Mouse (Mus musculus): ENCODE data around the gene Fgfr2. TPM values are rescaled to one million over a fixed set of nuclear protein-coding genes. Genes with fewer than 3 reads are reported as not detected.
A peak's percentile ranks its signal among the peaks of the same experiment; 100 is the strongest.
"Not testable (repeated sequence)": the region's sequence is repeated elsewhere in the genome, so short reads cannot be mapped to it uniquely, and the experiment has no call there.

Fgfr2 gene
- polyA plus RNA-seq, 1 experiment from 2014 or later = 169 TPM

DNA sequence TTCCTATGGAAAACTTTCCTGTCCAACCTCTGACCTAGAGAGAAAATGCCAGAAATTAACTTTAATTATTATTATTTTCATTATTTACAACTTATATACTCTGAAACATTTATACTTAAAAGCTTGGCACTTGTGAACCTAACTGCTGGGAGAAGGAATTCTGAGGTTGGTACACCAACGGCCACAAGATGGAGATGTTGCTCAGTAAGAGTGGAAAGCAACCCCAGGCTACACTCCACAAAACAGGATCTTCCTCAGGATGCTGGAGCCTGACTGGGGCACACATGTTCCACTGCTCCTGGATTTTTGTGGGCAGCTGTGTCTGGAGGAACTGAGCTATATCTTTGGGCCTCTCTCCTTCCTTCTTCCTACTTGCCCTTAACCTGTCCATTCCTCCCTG lies 1690.9 kb downstream of the Fgfr2 start:
- no peaks in the 10 kb centered on the region for H3K4me1 ChIP-seq (ENCODE audit: control insufficient read depth, insufficient read depth, low read length)
- H3K36me3 ChIP-seq (ENCODE audit: control insufficient read depth, insufficient read depth, low read length) = peaks cover 12% of the 10 kb centered on the region
- no peak overlapping the region for H3K4me3 ChIP-seq (ENCODE audit: low read depth, low read length)
- H3K4me2 ChIP-seq (replicated peaks; ENCODE audit: low read depth, low read length) = no peak overlapping the region
- H3K27ac ChIP-seq (ENCODE audit: low read length) = no peak overlapping the region
- ATAC-seq (ENCODE audit: insufficient number of reproducible peaks, insufficient read depth, low FRiP score, low read depth) = no peak
- H3K9me3 ChIP-seq (ENCODE audit: control insufficient read depth, low read depth, low read length) = no peaks in the 10 kb centered on the region
- no peak overlapping the region for H3K9ac ChIP-seq (replicated peaks; ENCODE audit: low read depth, low read length)
- WGBS = 20% methylated on average over 1 of the region's 1 CpGs
- H3K27me3 ChIP-seq (ENCODE audit: control insufficient read depth, insufficient read depth, low read length) = no peaks in the 10 kb centered on the region

DNA sequence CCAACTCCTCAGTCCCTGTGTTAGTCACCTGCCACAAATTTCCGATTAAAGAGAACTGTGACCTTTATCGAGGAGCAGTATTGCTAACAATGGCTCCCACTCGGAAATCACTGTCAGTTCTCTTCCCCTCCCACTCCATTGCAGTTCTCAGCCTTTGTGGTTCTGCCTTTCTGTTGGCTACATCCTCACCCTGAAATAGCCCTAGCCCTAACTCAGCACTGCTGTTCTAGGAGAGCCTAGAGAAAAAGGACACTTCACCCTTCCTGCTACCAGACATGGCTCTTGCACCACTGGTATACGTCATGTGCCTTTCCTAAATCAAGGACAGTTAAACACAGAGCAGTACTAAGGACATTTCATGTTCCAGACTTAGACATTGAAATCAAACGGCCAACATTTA lies 1695.8 kb downstream of the Fgfr2 start:
- WGBS = 87% methylated on average over 5 of the region's 5 CpGs
- Histone ChIP-seq H3K4me2 (replicated peaks; ENCODE audit: low read depth, low read length) (no peak overlapping the region), H3K27ac (ENCODE audit: low read length) (no peak overlapping the region), H3K9ac (replicated peaks; ENCODE audit: low read depth, low read length) (no peak overlapping the region), H3K36me3 (ENCODE audit: control insufficient read depth, insufficient read depth, low read length) (peaks cover 7% of the 10 kb centered on the region; the same call in 1 of the 2 replicates), H3K4me1 (ENCODE audit: control insufficient read depth, insufficient read depth, low read length) (no peaks in the 10 kb centered on the region), H3K4me3 (ENCODE audit: low read depth, low read length) (no peak overlapping the region), H3K9me3 (ENCODE audit: control insufficient read depth, low read depth, low read length) (no peaks in the 10 kb centered on the region), H3K27me3 (ENCODE audit: control insufficient read depth, insufficient read depth, low read length) (no peaks in the 10 kb centered on the region)
- no peak for ATAC-seq (ENCODE audit: insufficient number of reproducible peaks, insufficient read depth, low FRiP score, low read depth)

DNA sequence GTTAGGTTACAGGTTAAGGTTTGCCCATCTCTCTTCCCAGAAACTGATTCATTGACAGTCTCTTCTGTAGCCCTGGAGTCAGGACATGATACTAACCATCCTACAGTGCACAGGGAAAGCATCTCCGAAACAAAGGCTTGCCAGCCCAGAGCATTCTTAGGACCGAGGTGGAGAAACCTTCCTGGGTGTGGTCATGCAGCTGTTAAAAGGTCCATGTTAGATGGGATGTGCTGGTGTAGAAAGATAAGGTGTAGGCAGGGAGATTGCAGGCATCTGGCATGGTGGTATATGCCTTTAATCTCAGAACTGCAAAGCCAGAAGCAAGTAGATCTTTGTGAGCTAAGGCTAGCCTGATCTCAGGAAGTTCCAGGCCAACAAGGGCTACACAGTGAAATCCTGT lies 1698.2 kb downstream of the Fgfr2 start:
- ATAC-seq (ENCODE audit: insufficient number of reproducible peaks, insufficient read depth, low FRiP score, low read depth) = no peak; the same call in 1 of the 2 replicates

DNA sequence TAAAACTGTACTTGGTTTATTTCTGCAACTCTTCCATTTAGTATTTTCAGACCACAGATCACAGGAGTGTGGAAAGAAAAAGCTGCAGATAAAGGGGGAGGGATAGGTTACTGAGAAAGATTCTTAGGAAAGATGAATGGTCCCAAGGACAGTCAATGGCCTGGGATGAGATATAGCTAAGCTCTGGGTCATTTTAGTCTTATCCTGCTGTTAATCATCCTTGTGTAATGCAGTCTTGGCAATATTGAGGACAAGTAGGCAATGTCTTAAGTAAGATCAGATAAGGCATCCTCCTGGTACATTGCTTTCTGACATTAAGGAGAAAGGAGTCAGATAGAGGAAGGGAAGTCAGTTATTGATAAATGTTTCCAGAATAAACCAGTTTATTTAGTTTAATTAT lies 1705.5 kb downstream of the Fgfr2 start:
- Histone ChIP-seq H3K4me2 (replicated peaks; ENCODE audit: low read depth, low read length) (no peak overlapping the region), H3K9ac (replicated peaks; ENCODE audit: low read depth, low read length) (no peak overlapping the region), H3K4me3 (ENCODE audit: low read depth, low read length) (no peak overlapping the region), H3K4me1 (ENCODE audit: control insufficient read depth, insufficient read depth, low read length) (0 out of 2 replicates have a peak, but pooled peaks cover under 1% of the 10 kb centered on the region), H3K27me3 (ENCODE audit: control insufficient read depth, insufficient read depth, low read length) (no peaks in the 10 kb centered on the region), H3K36me3 (ENCODE audit: control insufficient read depth, insufficient read depth, low read length) (no peaks in the 10 kb centered on the region), H3K27ac (ENCODE audit: low read length) (no peak overlapping the region), H3K9me3 (ENCODE audit: control insufficient read depth, low read depth, low read length) (no peaks in the 10 kb centered on the region)
- no peak for ATAC-seq (ENCODE audit: insufficient number of reproducible peaks, insufficient read depth, low FRiP score, low read depth)

More for the DNA sequence above, 1698.2 kb downstream of the Fgfr2 start:
- no peaks in the 10 kb centered on the region for H3K4me1 ChIP-seq (ENCODE audit: control insufficient read depth, insufficient read depth, low read length)
- H3K4me3 ChIP-seq (ENCODE audit: low read depth, low read length) = no peak overlapping the region
- 66% methylated on average over 2 of the region's 2 CpGs for WGBS
- H3K36me3 ChIP-seq (ENCODE audit: control insufficient read depth, insufficient read depth, low read length) = no peaks in the 10 kb centered on the region; the same call in 1 of the 2 replicates
- no peaks in the 10 kb centered on the region for H3K27me3 ChIP-seq (ENCODE audit: control insufficient read depth, insufficient read depth, low read length)
- no peak overlapping the region for H3K9ac ChIP-seq (replicated peaks; ENCODE audit: low read depth, low read length)
- H3K27ac ChIP-seq (ENCODE audit: low read length) = no peak overlapping the region
- H3K9me3 ChIP-seq (ENCODE audit: control insufficient read depth, low read depth, low read length) = no peaks in the 10 kb centered on the region
- no peak overlapping the region for H3K4me2 ChIP-seq (replicated peaks; ENCODE audit: low read depth, low read length)

DNA sequence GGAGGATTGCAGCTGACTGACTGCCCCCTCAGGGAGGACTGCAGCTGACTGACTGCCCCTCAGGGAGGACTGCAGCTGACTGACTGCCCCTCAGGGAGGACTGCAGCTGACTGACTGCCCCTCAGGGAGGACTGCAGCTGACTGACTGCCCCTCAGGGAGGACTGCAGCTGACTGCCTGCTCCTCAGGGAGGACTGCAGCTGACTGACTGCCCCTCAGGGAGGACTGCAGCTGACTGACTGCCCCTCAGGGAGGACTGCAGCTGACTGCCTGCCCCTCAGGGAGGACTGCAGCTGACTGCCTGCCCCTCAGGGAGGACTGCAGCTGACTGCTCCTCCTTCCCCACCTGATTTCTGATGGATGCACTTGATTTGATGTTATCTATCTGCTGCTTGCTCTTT lies 1706.4 kb downstream of the Fgfr2 start:
- H3K4me3 ChIP-seq (ENCODE audit: low read depth, low read length); H3K4me1 ChIP-seq (ENCODE audit: control insufficient read depth, insufficient read depth, low read length); ATAC-seq (ENCODE audit: insufficient number of reproducible peaks, insufficient read depth, low FRiP score, low read depth); H3K36me3 ChIP-seq (ENCODE audit: control insufficient read depth, insufficient read depth, low read length); H3K9ac ChIP-seq (replicated peaks; ENCODE audit: low read depth, low read length); H3K27me3 ChIP-seq (ENCODE audit: control insufficient read depth, insufficient read depth, low read length); H3K4me2 ChIP-seq (replicated peaks; ENCODE audit: low read depth, low read length); H3K9me3 ChIP-seq (ENCODE audit: control insufficient read depth, low read depth, low read length); H3K27ac ChIP-seq (ENCODE audit: low read length): not testable (repeated sequence)

GRCm38 (mm10) chr7:131411941-131412270 lies 1711.2 kb downstream of the Fgfr2 start:
- Histone ChIP-seq H3K9me3 (ENCODE audit: control insufficient read depth, low read depth, low read length) (no peaks in the 10 kb centered on the region), H3K27me3 (ENCODE audit: control insufficient read depth, insufficient read depth, low read length) (no peaks in the 10 kb centered on the region), H3K4me1 (ENCODE audit: control insufficient read depth, insufficient read depth, low read length) (peaks cover 9% of the 10 kb centered on the region), H3K9ac (replicated peaks; ENCODE audit: low read depth, low read length) (no peak overlapping the region), H3K36me3 (ENCODE audit: control insufficient read depth, insufficient read depth, low read length) (no peaks in the 10 kb centered on the region), H3K27ac (ENCODE audit: low read length) (no peak overlapping the region), H3K4me2 (replicated peaks; ENCODE audit: low read depth, low read length) (peak overlapping the region; percentile 48), H3K4me3 (ENCODE audit: low read depth, low read length) (peak overlapping the region; percentile 95; the same call in 1 of the 2 replicates)
- WGBS = 42% methylated on average over 2 of the region's 2 CpGs
- no peak for ATAC-seq (ENCODE audit: insufficient number of reproducible peaks, insufficient read depth, low FRiP score, low read depth)

DNA sequence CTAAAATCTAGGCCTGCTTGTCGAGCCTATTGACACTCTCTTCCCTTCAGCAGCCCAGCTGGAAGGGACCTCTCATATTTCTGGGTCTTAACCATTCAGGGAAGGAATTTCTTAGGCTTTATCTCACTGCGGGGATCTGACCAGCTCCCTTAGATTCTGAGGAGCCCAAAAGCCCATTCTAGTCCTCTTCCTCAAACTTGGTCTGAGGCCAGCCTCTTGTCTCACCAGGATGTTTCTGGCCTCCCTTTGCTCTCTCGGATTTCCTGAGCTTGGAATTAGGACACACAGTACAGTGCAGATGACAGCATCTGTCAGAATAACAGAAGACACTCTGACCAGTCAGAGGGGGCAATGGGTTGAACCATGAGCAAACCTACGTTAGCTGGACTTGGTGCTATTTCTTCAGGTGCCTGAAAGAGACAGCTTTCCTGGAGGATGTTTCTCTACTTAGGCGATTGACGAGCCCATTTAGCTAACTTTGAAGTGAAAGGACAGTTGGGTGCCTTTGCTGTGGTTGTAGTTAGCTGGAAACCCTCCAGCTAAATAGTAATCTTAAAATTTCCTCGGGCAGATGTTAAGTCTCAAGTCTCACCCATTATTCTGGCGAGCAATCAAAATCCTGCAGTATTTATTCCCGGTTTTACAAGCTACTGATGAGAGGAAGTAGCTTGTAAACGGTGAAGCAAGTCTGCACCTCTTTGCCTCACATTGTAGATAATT lies 1711.8 kb downstream of the Fgfr2 start:
- H3K36me3 ChIP-seq (ENCODE audit: control insufficient read depth, insufficient read depth, low read length) = no peaks in the 10 kb centered on the region
- H3K4me3 ChIP-seq (ENCODE audit: low read depth, low read length) = peak overlapping the region; percentile 95
- 27% methylated on average over 10 of the region's 10 CpGs for WGBS
- H3K4me1 ChIP-seq (ENCODE audit: control insufficient read depth, insufficient read depth, low read length) = peaks cover 9% of the 10 kb centered on the region
- H3K9me3 ChIP-seq (ENCODE audit: control insufficient read depth, low read depth, low read length) = no peaks in the 10 kb centered on the region
- H3K9ac ChIP-seq (replicated peaks; ENCODE audit: low read depth, low read length) = no peak overlapping the region; the same call in 1 of the 2 replicates
- H3K27ac ChIP-seq (ENCODE audit: low read length) = peak overlapping the region; percentile 40; the same call in 1 of the 2 replicates
- H3K27me3 ChIP-seq (ENCODE audit: control insufficient read depth, insufficient read depth, low read length) = no peaks in the 10 kb centered on the region
- ATAC-seq (ENCODE audit: insufficient number of reproducible peaks, insufficient read depth, low FRiP score, low read depth) = no peak
- H3K4me2 ChIP-seq (replicated peaks; ENCODE audit: low read depth, low read length) = peak overlapping the region; percentile 48

DNA sequence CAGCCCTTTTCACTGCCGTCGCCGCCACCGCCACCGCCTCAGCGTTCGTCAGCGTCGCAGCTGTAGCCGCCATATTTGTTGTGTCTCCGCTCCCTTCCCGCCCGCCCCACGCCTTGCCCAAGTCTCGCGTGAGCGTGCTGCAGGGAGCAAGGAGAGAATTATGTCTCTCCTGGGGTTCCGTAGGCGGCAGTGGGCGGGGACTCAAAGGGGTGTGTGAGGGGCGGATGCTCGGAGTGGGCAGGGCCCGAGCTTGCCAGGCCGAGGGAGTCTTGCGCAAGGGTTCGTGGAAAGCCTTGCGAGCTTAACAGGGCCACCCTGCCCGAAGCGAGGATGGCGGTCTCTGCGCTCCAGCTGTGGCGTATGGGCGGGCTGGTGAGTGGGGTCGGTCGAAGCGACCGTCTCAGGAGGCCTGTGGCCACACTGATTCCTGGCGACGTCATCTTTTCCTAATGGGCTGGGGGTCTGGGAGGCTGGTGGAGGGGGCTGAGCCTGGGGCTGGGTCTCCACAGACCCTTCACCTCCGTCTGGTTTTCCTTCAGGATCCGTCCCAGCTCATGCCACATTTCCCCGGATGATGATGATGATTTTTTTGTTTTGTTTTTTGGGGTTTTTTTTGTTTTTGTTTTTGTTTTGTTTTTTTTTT lies 1712.6 kb downstream of the Fgfr2 start, which contains the start of the genes Ikzf5 and Acadsb:
Gene Ikzf5 (minus strand): TSS at position 106 of the 643 bp plus-strand sequence.
Gene Acadsb (plus strand): TSS at position 186 of the 643 bp plus-strand sequence.
- under 1% methylated on average over 42 of the region's 42 CpGs for WGBS

More for the DNA sequence above, 1712.6 kb downstream of the Fgfr2 start, which contains the start of the genes Ikzf5 and Acadsb:
- Histone ChIP-seq H3K4me3 (ENCODE audit: low read depth, low read length) (peak within 1 kb of the TSS; percentile 95), H3K36me3 (ENCODE audit: control insufficient read depth, insufficient read depth, low read length) (no peaks in the 10 kb centered on the region), H3K27me3 (ENCODE audit: control insufficient read depth, insufficient read depth, low read length) (no peaks in the 10 kb centered on the region), H3K27ac (ENCODE audit: low read length) (peak within 1 kb of the TSS; percentile 40; the same call in 1 of the 2 replicates), H3K4me2 (replicated peaks; ENCODE audit: low read depth, low read length) (peak within 1 kb of the TSS; percentile 61), H3K9ac (replicated peaks; ENCODE audit: low read depth, low read length) (peak within 1 kb of the TSS; percentile 89), H3K9me3 (ENCODE audit: control insufficient read depth, low read depth, low read length) (no peaks in the 10 kb centered on the region), H3K4me1 (ENCODE audit: control insufficient read depth, insufficient read depth, low read length) (peaks cover 9% of the 10 kb centered on the region)
- peak; percentile 98 for ATAC-seq (ENCODE audit: insufficient number of reproducible peaks, insufficient read depth, low FRiP score, low read depth)

Data from stomach, embryonic 14.5 days (tissue).